Mouse (Mus musculus) A20 (cell line): ENCODE results near the gene Copz2.

ENCODE experiments used
- DNase-seq: peaks from one replicate; pipeline ENCODE4 v3.0.0-alpha.2; 2011; ENCODE audit warnings: low read depth, low spot score

The Copz2 gene

DNA sequence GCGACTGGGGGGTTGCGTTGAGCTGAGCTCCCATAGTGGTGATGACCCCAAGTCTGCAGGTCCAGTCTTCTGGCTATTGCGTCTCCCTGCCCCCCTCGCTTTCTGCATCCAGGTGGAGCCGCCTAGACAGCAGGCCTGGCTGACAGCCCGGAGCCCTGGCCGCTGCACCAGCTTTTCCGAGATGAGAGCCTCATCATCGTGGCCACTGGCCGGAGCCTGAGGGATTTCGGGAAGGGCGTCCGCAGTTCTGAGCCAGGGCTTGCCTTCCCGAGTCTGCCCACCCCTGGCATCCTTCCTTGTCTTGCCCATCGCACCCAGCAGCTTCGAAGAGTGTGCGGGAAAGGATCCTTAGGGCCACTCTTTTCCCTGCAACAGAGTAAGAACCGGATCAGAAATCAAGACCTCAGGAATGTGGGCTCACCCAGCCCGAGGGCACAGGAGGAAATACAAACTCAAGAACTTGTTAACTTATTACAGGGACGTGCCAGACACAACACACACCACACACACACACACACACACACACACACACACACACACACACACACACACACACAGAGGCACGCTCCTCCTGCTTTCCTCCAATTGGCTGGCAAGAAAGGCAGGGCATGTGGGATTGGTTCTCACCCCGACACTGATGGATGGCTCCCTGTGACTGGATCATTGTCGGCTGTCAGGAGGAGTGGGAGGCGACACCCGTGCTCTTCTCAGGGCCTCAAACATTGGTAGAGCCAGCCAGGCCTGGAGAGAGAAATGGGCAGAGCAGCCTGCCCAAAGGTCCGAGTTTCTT lies 13.7 kb downstream of the Copz2 start:
- no peak for DNase-seq

DNA sequence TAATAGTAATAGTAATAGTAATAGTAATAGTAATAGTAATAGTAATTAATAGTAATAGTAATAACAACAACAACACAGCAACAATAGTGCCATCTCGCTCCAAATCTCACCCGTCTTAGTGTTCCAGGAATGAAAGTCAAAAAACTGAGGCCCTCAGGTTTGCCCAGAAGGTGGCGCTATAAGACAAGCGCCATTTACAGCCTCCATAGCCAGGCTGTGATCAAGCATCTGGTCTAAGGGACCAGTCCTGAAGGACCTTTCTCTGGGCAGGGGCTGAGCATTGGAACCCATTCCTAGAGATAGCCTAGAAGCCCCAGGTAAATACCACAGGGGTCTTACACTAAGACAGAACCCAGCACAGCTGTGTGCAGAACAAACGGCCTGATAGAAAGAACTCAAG lies 17.5 kb downstream of the Copz2 start:
- DNase-seq, result peak; percentile 72

DNA sequence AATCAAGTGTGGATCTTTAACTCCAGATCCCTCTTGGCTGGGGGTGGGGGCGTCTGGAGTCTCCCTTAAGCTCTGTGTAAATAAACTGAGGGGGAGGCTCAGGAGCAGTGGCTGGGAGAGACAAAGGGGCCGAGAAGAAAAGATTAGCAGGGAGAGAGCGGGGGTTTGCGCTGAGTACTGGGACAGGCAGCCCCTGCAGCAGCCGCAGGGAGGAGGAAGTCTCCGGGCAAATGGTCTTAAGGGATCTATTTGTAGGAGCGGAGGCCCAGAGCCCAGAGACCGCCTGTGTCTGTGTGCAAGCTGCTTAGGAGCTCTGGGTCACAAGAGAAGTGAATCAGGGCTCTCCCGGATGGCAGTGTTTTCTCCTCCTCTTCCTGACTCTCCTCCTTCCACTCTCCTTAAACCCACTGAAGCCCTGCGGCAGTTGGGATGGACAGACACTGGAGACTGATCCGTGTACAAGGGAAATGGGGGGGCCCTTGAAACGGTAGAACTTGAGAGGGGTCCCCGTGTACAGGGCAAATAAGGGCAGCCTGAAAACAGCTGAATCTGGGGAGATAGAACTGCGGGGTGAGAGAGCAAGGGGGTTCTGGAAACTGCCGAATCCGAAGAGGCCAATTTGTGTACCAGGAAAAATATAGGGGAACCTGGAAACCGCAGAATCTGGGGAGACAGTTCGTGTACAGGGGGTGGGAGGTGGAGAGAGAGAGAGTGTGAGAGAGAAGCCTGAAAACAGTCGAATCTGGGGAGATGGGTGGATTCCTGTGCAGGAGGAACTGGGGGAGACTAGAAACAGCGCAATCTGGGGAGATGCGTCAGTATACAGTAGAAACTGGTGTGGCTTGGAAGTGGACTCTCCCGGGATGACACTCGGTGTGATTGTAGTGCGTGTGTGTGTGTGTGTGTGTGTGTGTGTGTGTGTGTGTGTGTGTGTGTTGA lies 23.0 kb downstream of the Copz2 start:
- no peak for DNase-seq

DNA sequence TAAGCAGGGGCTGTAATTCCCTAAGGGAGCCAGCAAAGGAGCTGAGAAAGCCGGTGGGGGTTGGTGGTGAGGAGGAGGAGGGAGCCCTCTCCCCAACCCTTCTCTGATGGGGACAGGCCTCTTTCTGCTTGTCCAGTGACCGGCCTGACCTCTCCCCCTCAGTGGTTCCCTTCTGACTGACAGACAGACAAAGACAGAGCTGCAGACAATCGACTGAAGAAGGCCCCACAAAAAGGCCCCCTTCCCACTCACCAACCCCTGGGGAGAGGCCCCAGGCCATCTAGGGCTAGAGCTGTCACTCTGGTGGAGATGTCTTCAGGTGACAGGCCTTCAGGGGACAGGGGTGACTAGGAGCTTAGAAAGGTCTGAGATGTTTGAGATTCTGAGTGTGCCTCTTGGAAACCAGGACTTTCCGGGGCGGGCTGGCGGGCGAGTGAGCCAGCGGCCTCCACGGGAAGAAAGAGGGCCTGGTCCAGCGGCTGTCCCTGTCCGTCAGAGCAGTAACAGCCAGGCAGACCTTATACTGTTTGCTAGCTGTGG lies 24.0 kb downstream of the Copz2 start:
- DNase-seq, result no peak

DNA sequence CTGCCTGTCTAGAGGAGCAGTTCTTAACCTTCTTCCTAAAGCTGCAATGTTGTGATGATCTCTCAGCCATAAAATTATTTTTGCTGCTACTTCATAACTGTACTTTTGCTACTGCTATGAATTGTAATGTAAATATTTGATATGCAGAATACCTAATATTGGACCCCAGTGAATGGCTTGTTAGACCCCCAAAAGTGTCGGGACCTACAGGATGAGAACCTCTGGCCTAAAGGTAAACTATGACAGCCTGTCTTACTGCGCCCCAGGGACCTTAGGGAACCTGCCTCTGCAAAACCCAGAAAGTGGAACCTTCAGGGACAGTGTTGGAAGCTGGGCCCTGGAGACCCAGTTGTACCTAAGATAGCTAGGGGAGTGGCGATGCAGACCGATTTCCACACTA lies 25.6 kb downstream of the Copz2 start:
- no peak for DNase-seq

DNA sequence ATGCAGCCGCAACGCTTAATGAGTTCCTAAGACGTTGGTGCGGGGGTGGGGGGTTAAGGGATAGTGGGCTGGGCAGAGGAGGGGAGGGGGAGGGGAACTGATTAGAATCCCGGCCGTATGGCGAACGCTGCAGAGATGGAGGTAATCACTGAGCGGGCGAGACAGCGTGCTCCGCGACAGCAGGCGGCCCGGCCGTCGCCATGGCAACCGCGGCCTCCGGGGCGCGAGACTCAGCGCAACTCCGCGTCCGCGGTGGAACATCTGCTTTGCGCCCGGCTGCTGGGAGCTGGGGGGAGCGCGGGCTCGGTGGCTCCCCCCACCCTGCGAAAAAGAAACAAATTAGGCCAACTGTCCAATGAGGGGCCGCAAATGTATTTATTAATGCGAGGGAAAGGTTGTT lies 26.1 kb downstream of the Copz2 start:
- DNase-seq, result peak; percentile 84

- no peak for DNase-seq
Observed at GRCm38 (mm10) chr11:96876300-96877040, 26.8 kb downstream of the Copz2 start.

GRCm38 (mm10) chr11:96877071-96877470 lies 27.4 kb downstream of the Copz2 start:
- DNase-seq, result no peak

- DNase-seq, result no peak
Observed at GRCm38 (mm10) chr11:96878715-96879114, 29.0 kb downstream of the Copz2 start.

DNA sequence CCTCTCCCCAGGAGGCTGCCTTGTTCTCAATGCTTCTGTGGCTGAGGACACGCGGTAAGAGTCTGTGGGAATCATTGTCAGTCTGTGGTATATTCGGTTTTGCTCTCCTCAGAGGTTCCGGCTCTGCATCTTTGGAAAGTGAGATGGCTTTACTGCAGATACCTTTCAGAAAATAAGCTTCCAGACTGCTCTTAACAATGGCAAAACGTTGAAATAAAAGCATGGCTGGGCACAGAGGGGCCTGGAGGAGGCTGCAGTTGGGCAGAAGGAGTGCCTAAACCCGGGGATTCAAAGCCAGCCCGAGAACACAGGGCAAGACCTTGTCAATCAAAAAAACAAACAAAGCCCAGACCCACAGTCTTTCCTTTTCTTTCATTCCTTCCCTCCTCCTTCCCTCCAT lies 29.7 kb downstream of the Copz2 start:
- DNase-seq, result no peak

GRCm38 (mm10) chr11:96880296-96880695 lies 30.6 kb downstream of the Copz2 start:
- no peak for DNase-seq

GRCm38 (mm10) chr11:96885901-96886340 lies 36.3 kb downstream of the Copz2 start:
- DNase-seq, result no peak

DNA sequence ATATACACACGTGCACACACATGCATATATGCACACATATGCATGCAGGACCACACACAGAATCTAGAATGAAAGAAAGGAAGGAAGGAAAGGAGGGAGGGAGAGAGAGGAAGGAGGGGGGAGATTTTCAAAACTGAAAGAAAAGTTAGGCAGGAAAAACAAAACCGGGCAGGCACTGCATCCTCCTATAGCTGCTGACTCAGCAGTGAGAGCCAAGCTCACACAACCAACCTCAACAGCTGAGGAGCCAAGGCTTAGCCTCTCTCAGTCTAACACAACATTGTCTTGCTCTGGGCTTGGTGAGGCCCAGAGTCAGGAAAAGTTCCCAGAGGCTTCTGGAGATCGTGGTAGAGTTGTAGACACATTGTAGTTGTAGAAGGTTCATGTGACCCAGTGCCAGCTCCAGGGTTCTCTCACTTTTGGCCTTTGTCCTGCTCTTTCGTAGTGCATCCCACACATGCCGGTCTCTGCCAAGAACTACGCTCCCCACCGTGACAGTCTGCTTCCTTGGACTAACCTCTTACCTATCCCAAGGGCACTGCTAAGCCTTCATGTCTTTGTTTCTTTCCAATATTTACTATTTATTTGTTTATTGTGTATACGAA lies 37.4 kb downstream of the Copz2 start:
- DNase-seq, result no peak

DNA sequence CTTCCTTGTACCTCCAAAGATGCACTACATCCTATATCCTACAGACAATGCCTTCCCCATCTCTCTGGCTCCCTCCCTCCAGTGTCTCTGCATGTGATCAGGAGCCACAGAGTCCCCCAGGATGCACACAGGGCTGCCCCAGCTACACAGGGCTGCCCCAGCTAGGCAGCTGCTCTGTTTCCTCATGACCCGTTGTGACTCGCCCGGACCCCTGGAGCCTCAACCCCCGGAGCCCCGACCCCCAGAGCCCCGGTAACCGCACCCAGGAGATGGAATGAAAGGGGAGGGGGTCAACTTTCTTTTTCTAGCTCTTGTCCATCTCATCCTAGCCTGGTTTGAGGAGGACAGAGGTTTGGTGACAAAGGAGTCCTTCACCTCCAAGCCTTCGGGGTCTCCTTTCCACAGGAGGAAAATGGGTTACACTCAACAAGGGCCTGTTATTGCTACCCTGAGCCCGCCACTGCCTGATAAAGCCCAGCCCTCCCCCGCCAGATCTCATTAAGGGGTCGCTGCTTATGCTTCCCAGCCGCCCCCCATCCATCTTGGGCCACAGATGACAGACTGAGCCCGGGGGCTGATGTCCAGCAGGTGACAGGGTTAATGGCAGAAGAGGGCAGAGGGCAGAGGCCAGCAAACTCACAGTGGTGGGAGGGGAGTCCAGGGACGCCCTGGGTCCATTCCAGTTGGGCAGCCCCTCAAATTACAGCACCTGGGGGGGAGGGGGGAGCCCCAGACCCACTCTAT lies 42.3 kb downstream of the Copz2 start:
- DNase-seq, result no peak

- no peak for DNase-seq
Observed at GRCm38 (mm10) chr11:96893203-96893842, 43.7 kb downstream of the Copz2 start.

- no peak for DNase-seq
Observed at GRCm38 (mm10) chr11:96895886-96896285, 46.2 kb downstream of the Copz2 start.

DNA sequence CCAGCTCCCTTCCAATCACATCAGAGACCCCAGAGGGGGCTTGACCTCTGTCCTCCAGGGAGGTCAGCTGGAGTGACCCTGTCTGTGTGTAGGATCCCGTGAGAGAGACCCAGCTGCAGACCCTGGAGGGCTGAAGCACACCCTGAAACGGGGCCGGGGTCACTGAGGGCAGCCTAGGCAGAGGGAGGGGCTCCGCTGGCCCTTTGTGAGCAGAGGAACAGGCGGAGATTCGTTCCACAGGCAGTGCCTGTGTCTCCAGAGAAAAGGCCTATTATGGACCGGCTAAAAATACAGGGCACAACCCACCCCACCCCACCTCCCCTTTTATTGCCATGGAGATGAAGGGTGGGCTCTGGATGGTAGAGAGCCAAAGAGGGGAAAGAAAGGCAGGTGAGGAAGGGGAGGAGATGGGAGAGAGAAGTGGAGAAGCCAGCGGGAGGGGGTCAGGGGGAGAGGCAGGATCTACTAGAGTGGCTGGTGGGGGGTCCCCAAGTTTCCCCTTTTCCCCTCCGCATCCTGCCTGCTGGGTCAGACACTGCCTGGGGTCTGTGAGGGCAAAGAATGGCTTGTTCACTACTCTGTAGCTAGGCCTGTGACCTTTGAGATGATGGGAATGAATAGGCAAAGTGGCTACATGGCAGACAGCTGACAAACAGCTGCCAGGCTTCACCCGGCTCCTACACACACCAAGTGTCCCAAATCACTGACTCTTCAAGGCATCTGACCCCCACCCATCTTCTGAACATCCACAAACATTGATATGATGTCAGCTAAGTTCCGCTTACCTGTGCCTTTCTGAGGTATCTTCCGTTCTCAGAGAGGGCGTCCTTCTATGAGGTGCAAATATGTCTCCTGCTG lies 50.0 kb downstream of the Copz2 start:
- no peak for DNase-seq

GRCm38 (mm10) chr11:96901332-96901731 lies 51.7 kb downstream of the Copz2 start:
- no peak for DNase-seq
